Mouse (Mus musculus): ENCODE data around the gene Vmn1r199.
"Not testable (repeated sequence)": the region's sequence is repeated elsewhere in the genome, so short reads cannot be mapped to it uniquely, and the experiment has no call there.

Vmn1r199 gene

GRCm38 (mm10) chr13:22379518-22379917 is at the start of gene Vmn1r199:
Vmn1r199 (plus strand) TSS chr13:22379818.
- 0 out of 2 replicates have a peak, but pooled peaks cover 3% of the 10 kb centered on the region for H3K9me3 ChIP-seq (ENCODE audit: low read length)
- no peak for TF ChIP-seq POU5F1 (IDR thresholded peaks at IDR 0.05; ENCODE audit: borderline replicate concordance, low read length)
- TF ChIP-seq NANOG (IDR thresholded peaks at IDR 0.05; ENCODE audit: borderline replicate concordance, low read length) = no peak
- TF ChIP-seq CTCF (conservative IDR thresholded peaks at IDR 0.05; ENCODE audit: low read length) = no peak
- no peaks in the 10 kb centered on the region for H3K4me1 ChIP-seq (replicated peaks; ENCODE audit: low read depth, low read length)
- no peaks in the 10 kb centered on the region for H3K27me3 ChIP-seq (ENCODE audit: insufficient read depth, low read length)
- no peaks in the 10 kb centered on the region for H3K36me3 ChIP-seq (ENCODE audit: insufficient read depth, low read length)
- H3K4me3 ChIP-seq (replicated peaks; ENCODE audit: low read length) = no peak within 1 kb of the TSS

DNA sequence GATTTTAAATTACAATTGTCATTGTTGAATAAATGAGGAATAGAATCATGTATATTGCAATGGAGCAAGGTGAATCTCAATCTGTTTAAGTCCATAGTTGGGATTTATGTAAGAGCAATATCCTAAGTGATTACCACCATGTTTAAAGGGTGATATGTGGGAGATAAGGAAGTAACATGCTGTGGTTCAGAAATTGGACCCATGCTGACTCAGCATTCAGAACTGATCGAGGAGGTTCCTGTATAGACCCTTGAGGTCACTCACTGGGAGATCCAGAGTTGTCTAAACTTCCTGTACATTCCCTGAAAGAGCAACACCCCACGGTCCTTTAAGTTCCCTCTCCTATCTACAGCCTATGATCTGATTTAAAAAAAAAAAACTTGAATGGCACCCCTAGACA is 46.3 kb upstream of the Vmn1r199 start:
- Histone ChIP-seq H3K27me3 (ENCODE audit: insufficient read depth, low read length) (no peaks in the 10 kb centered on the region), H3K4me1 (replicated peaks; ENCODE audit: low read depth, low read length) (no peaks in the 10 kb centered on the region), H3K4me3 (replicated peaks; ENCODE audit: low read length) (no peak overlapping the region), H3K9me3 (ENCODE audit: low read length) (no peaks in the 10 kb centered on the region; the same call in 1 of the 2 replicates), H3K36me3 (ENCODE audit: insufficient read depth, low read length) (no peaks in the 10 kb centered on the region)
- TF ChIP-seq CTCF (conservative IDR thresholded peaks at IDR 0.05; ENCODE audit: low read length) (no peak), POU5F1 (IDR thresholded peaks at IDR 0.05; ENCODE audit: borderline replicate concordance, low read length) (no peak), NANOG (IDR thresholded peaks at IDR 0.05; ENCODE audit: borderline replicate concordance, low read length) (no peak)

- no peak overlapping the region for H3K4me3 ChIP-seq (replicated peaks; ENCODE audit: low read length)
- no peaks in the 10 kb centered on the region for H3K27me3 ChIP-seq (ENCODE audit: insufficient read depth, low read length)
- no peaks in the 10 kb centered on the region for H3K4me1 ChIP-seq (replicated peaks; ENCODE audit: low read depth, low read length)
- H3K9me3 ChIP-seq (ENCODE audit: low read length) = no peaks in the 10 kb centered on the region; the same call in 1 of the 2 replicates
- H3K36me3 ChIP-seq (ENCODE audit: insufficient read depth, low read length) = no peaks in the 10 kb centered on the region
- no peak for TF ChIP-seq NANOG (IDR thresholded peaks at IDR 0.05; ENCODE audit: borderline replicate concordance, low read length)
- no peak for TF ChIP-seq POU5F1 (IDR thresholded peaks at IDR 0.05; ENCODE audit: borderline replicate concordance, low read length)
- no peak for TF ChIP-seq CTCF (conservative IDR thresholded peaks at IDR 0.05; ENCODE audit: low read length)
Observed at GRCm38 (mm10) chr13:22335565-22335964, 44.1 kb upstream of the Vmn1r199 start.

DNA sequence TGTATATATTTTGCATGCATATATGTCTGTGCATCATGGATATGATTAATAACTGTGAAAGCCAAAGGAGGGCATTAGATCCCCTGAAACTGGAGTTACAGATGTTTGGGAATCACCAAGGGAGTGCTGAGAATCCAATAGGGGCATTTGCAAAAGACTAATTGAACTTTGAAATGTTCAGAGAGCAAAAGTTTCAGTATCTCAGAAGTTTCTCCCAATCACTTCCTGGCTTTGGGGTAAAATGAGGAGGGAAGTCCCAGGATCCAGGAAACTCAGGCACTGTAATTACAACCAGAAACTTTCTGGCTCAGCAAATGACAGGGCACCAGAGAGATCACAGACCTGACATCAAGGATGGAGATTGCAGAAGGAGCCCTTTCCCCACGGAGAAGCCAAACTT is 29.6 kb upstream of the Vmn1r199 start, which contains the start of gene Vmn1r198:
Gene Vmn1r198 (plus strand): TSS at position 301 of the 400 bp plus-strand sequence.
- no peak for TF ChIP-seq NANOG (IDR thresholded peaks at IDR 0.05; ENCODE audit: borderline replicate concordance, low read length)
- TF ChIP-seq POU5F1 (IDR thresholded peaks at IDR 0.05; ENCODE audit: borderline replicate concordance, low read length) = no peak
- no peak for TF ChIP-seq CTCF (conservative IDR thresholded peaks at IDR 0.05; ENCODE audit: low read length)
- H3K36me3 ChIP-seq (ENCODE audit: insufficient read depth, low read length) = no peaks in the 10 kb centered on the region
- H3K4me3 ChIP-seq (replicated peaks; ENCODE audit: low read length) = no peak within 1 kb of the TSS
- H3K4me1 ChIP-seq (replicated peaks; ENCODE audit: low read depth, low read length) = no peaks in the 10 kb centered on the region
- H3K27me3 ChIP-seq (ENCODE audit: insufficient read depth, low read length) = no peaks in the 10 kb centered on the region
- H3K9me3 ChIP-seq (ENCODE audit: low read length) = peaks cover 9% of the 10 kb centered on the region; the same call in 1 of the 2 replicates

- H3K36me3 ChIP-seq (ENCODE audit: insufficient read depth, low read length) = no peaks in the 10 kb centered on the region
- peaks cover 9% of the 10 kb centered on the region; the same call in 1 of the 2 replicates for H3K9me3 ChIP-seq (ENCODE audit: low read length)
- H3K4me1 ChIP-seq (replicated peaks; ENCODE audit: low read depth, low read length) = no peaks in the 10 kb centered on the region
- H3K4me3 ChIP-seq (replicated peaks; ENCODE audit: low read length) = no peak overlapping the region
- TF ChIP-seq POU5F1 (IDR thresholded peaks at IDR 0.05; ENCODE audit: borderline replicate concordance, low read length) = no peak
- TF ChIP-seq NANOG (IDR thresholded peaks at IDR 0.05; ENCODE audit: borderline replicate concordance, low read length) = no peak
- no peak for TF ChIP-seq CTCF (conservative IDR thresholded peaks at IDR 0.05; ENCODE audit: low read length)
- no peaks in the 10 kb centered on the region for H3K27me3 ChIP-seq (ENCODE audit: insufficient read depth, low read length)
Observed at GRCm38 (mm10) chr13:22350813-22351212, 28.8 kb upstream of the Vmn1r199 start.

DNA sequence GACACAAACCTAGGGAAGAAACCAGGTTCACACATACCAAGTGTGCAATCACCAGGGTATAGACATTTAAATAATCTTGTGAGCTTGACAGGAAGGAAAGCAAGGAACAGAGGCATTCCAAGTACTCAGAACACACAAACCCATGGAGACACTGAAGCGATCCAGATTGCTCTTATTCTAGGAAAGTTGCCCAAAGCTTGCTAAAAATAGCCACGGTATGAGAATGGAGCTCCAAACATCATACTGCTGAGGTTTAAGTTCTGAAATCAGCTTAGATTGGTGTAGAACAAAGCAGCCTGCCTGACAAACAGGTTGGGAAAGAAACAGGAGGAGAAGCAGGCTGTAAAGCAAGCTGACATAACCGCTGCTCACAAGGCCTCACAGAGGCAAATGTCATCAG is 1.5 kb downstream of the Vmn1r199 start:
- H3K27me3 ChIP-seq (ENCODE audit: insufficient read depth, low read length); H3K4me3 ChIP-seq (replicated peaks; ENCODE audit: low read length); H3K9me3 ChIP-seq (ENCODE audit: low read length); H3K36me3 ChIP-seq (ENCODE audit: insufficient read depth, low read length); H3K4me1 ChIP-seq (replicated peaks; ENCODE audit: low read depth, low read length): not testable (repeated sequence)

DNA sequence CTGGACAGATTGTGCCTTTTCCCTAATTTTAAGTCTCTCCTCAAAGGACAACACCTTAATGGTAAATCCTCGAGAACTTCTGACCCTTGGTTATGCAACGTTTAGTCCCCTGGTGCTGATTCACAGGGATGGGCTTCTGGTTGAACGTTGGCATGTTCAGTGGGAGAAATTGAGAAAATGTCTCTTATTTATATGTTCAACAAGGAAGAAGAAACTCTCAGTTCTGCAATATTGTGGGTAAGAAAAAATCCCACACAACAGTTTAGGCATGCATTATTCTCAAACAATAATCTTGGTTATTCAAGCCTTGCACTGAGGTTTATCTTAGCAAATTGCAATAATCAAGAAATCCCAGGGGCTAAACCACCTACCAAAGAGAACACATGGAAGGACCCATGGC is 3.8 kb downstream of the Vmn1r199 start:
- no peaks in the 10 kb centered on the region for H3K36me3 ChIP-seq (ENCODE audit: insufficient read depth, low read length)
- TF ChIP-seq POU5F1 (IDR thresholded peaks at IDR 0.05; ENCODE audit: borderline replicate concordance, low read length) (no peak), CTCF (conservative IDR thresholded peaks at IDR 0.05; ENCODE audit: low read length) (no peak), NANOG (IDR thresholded peaks at IDR 0.05; ENCODE audit: borderline replicate concordance, low read length) (no peak)

GRCm38 (mm10) chr13:22387050-22387449 is 7.4 kb downstream of the Vmn1r199 start:
- H3K4me1 ChIP-seq (replicated peaks; ENCODE audit: low read depth, low read length) = no peaks in the 10 kb centered on the region
- no peaks in the 10 kb centered on the region for H3K9me3 ChIP-seq (ENCODE audit: low read length)
- no peak for TF ChIP-seq CTCF (conservative IDR thresholded peaks at IDR 0.05; ENCODE audit: low read length)
- no peak for TF ChIP-seq NANOG (IDR thresholded peaks at IDR 0.05; ENCODE audit: borderline replicate concordance, low read length)
- no peak for TF ChIP-seq POU5F1 (IDR thresholded peaks at IDR 0.05; ENCODE audit: borderline replicate concordance, low read length)
- H3K36me3 ChIP-seq (ENCODE audit: insufficient read depth, low read length) = no peaks in the 10 kb centered on the region
- H3K27me3 ChIP-seq (ENCODE audit: insufficient read depth, low read length) = no peaks in the 10 kb centered on the region
- no peak overlapping the region for H3K4me3 ChIP-seq (replicated peaks; ENCODE audit: low read length)

More for the DNA sequence above, 3.8 kb downstream of the Vmn1r199 start:
- Histone ChIP-seq H3K4me1 (replicated peaks; ENCODE audit: low read depth, low read length) (no peaks in the 10 kb centered on the region), H3K9me3 (ENCODE audit: low read length) (no peaks in the 10 kb centered on the region), H3K4me3 (replicated peaks; ENCODE audit: low read length) (no peak overlapping the region), H3K27me3 (ENCODE audit: insufficient read depth, low read length) (no peaks in the 10 kb centered on the region)

DNA sequence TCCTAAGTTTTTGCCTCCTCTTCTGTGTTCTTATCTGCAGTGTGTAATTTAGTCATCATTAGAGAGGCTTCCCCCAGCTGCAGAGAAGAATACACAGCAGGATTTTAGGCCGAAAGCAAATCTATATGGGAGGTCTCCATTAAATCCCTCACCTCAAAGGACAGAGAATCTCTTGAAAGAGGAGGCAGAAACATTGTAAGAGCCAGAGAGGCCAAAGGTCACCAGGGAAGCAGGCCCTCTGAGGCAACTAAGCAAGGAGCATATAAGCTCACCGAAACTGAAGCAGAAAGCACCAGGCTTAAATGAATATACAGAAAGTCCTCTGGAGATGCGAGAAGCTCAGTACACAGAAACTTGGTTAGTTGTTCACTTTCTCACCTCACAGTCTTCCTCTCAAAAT is 10.5 kb downstream of the Vmn1r199 start, which contains the start of gene Vmn1r200:
Gene Vmn1r200 (plus strand): TSS at position 301 of the 400 bp plus-strand sequence.
- H3K36me3 ChIP-seq (ENCODE audit: insufficient read depth, low read length) = no peaks in the 10 kb centered on the region
- no peaks in the 10 kb centered on the region for H3K27me3 ChIP-seq (ENCODE audit: insufficient read depth, low read length)
- TF ChIP-seq NANOG (IDR thresholded peaks at IDR 0.05; ENCODE audit: borderline replicate concordance, low read length) (no peak), POU5F1 (IDR thresholded peaks at IDR 0.05; ENCODE audit: borderline replicate concordance, low read length) (no peak), CTCF (conservative IDR thresholded peaks at IDR 0.05; ENCODE audit: low read length) (no peak)
- no peaks in the 10 kb centered on the region for H3K4me1 ChIP-seq (replicated peaks; ENCODE audit: low read depth, low read length)
- H3K4me3 ChIP-seq (replicated peaks; ENCODE audit: low read length) = no peak within 1 kb of the TSS
- H3K9me3 ChIP-seq (ENCODE audit: low read length) = no peaks in the 10 kb centered on the region

Measured in E14TG2a.4 (cell line).